Mouse (Mus musculus) monocyte, adult 59 days (primary cell): ENCODE measurements around the gene Plod1. TPM values are rescaled to one million over a fixed set of nuclear protein-coding genes. Genes with fewer than 3 reads are reported as not detected.

ENCODE experiments used
- total RNA-seq, 2 experiments: library from RNA; stranded (reverse); gene quantifications; one replicate each; pipeline ENCODE4 v1.2.4; 2023

The Plod1 gene
- total RNA-seq: 10 to 100 TPM; 32.7 to 34.8 TPM

GRCm38 (mm10) chr4:147936331-147936954 lies at the start of gene Plod1:
Plod1 (minus strand) TSS chr4:147936767.

GRCm38 (mm10) chr4:147985205-147986132 lies 48.9 kb upstream of the Plod1 start, which contains the start of gene Nppb:
Nppb (plus strand) TSS chr4:147985788.

GRCm38 (mm10) chr4:147940576-147941044 lies 4.0 kb upstream of the Plod1 start, which contains the start of gene 2510039O18Rik:
2510039O18Rik (plus strand) TSS chr4:147940895.

GRCm38 (mm10) chr4:147904313-147905089 lies 32.1 kb downstream of the Plod1 start, which contains the start of gene Mfn2:
Mfn2 (minus strand) TSS chr4:147904704.

GRCm38 (mm10) chr4:147868450-147869031 lies 68.0 kb downstream of the Plod1 start, which contains the start of the genes Miip and Fv1:
Miip (minus strand) TSS chr4:147868816.
Fv1 (plus strand) TSS chr4:147868979.

Other genes with a start within 250 kb of the Plod1 start
- gene Zfp534, start 234.2 kb downstream of the Plod1 start, total RNA-seq: not detected
- gene Zfp984, start 127.0 kb downstream of the Plod1 start, total RNA-seq: 10 to 100 TPM; 11.4 to 14.7 TPM
- gene Zfp933, start 88.4 kb downstream of the Plod1 start, total RNA-seq: 1 to 10 TPM; 2.9 to 3.2 TPM
- gene Miip, start 68.0 kb downstream of the Plod1 start, total RNA-seq: 10 to 100 TPM; 28.4 to 30.4 TPM
- gene Fv1, start 67.8 kb downstream of the Plod1 start, total RNA-seq: 1 to 10 TPM; 6.6 to 6.7 TPM
- gene Mfn2, start 32.1 kb downstream of the Plod1 start, total RNA-seq: 10 to 100 TPM; 35.3 to 37.7 TPM
- 10 to 100 TPM; 57.4 to 67.8 TPM for gene 2510039O18Rik, start 4.1 kb upstream of the Plod1 start, total RNA-seq
- gene Nppb, start 49.0 kb upstream of the Plod1 start, total RNA-seq: not detected
- not detected for gene Nppa, start 64.0 kb upstream of the Plod1 start, total RNA-seq
- 10 to 100 TPM; 19.1 to 27.4 TPM for gene Clcn6, start 102.1 kb upstream of the Plod1 start, total RNA-seq
- gene Mthfr, start 102.3 kb upstream of the Plod1 start, total RNA-seq: 10 to 100 TPM; 30.7 to 33.8 TPM
- gene Agtrap, start 151.3 kb upstream of the Plod1 start, total RNA-seq: 10 to 100 TPM; 26.7 to 33.2 TPM
- gene Mad2l2, start 193.6 kb upstream of the Plod1 start, total RNA-seq: 10 to 100 TPM; 18.3 to 19.5 TPM
- gene Draxin, start 193.9 kb upstream of the Plod1 start, total RNA-seq: not detected
- 10 to 100 TPM; 29.5 to 29.8 TPM for gene Fbxo6, start 215.4 kb upstream of the Plod1 start, total RNA-seq
- 1 to 10 TPM; 2.3 to 2.8 TPM for gene Fbxo44, start 223.7 kb upstream of the Plod1 start, total RNA-seq
- not detected for gene Fbxo2, start 223.9 kb upstream of the Plod1 start, total RNA-seq